Mouse (Mus musculus) right cerebral cortex, postnatal 36 days (tissue): ENCODE data around the gene Gm28374.
A peak's percentile ranks its signal among the peaks of the same experiment; 100 is the strongest.
"Not testable (repeated sequence)": the region's sequence is repeated elsewhere in the genome, so short reads cannot be mapped to it uniquely, and the experiment has no call there.

ENCODE experiments used
- DNase-seq, 2 experiments: peaks; one replicate each; pipeline ENCODE4 v3.0.0; 2022; ENCODE audit warnings: low spot score in 2 of 2, mixed read lengths in 1 of 2

Gm28374 gene

DNA sequence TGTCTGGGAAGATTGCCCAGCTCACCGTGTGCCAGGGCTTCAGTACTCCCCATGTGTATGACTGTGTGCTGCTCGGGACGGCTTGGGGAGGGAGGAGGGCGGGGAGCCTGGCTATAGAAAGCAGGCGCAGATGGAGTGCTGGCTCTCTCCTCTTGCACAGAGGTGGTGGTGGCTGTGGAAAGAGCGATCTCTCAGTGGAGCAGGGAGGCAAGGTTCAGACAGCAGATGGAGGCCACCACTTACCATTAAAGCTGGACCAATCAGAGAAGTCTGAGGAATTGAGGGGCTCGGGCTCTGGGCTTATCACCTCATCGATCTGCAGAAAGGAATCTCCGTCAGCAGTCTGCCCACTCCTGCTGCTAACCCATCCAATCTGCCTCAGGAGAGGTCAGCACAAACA lies at the start of gene Gm28374:
Gm28374 (minus strand) TSS at position 101 of the 400 bp plus-strand sequence.
- no peak for DNase-seq

DNA sequence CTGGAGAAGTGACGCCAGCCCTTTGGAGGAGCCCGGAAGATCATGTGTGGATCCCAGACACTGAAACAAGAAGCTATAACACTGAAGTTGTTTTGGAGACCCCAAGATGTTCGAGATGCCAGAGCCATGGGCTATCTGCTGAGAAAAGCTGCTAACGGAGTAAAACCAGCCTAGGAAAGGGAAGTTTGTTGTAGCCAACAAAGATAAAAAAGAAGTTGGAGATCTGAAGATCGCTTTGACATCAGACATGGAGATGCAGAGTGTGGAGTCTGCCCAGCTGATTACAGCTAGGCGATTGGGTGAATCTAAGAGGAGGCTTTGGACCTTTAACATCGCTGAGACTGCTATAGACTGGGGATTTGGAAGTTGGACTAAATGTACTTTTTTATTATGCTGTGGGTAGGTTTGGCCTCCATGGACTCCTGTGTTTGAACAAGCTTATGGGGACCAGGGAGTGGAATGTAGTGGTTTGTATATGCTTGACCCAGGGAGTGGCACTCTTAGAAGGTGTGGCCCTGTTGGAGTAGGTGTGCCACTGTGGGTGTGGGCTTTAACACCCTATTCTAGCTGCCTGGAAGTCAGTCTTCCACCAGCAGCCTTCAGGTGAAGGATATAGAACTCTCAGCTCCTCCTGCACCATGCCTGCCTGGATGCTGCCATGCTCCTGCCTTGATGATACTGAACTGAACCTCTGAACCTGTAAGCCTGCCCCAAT lies 48.5 kb upstream of the Gm28374 start:
- DNase-seq = not testable (repeated sequence)

DNA sequence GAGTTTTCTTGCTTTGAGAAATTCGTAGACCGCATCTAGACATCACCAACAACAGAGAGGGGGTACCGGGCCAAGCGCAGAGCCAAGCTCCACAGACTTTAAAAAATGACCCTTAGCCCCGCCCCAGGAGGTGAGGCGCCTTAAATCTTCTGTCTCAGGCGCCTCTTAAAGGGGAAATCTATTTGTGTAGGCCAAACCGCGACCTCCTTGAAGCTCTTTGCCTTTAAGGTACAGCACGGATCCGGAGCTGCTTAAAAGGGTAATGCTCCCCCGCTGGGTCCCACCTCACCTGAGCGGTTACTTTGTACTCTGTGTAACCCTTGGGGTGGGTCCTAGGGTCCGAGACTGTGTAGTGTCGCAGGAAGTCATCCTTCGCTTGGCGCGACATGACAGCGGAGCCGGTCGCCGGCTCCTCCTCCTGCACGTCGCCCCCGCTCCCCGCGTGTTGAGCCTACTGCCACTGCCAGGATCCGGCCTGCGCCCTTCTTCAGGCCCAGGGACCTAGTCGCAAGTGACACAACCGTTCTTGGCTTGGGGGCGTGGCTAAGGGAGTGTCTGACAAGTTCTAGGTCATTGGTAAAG lies 45.8 kb upstream of the Gm28374 start, which contains the start of gene Snx15:
Snx15 (minus strand) TSS at position 545 of the 582 bp plus-strand sequence.
- DNase-seq = peak; percentile 94 to 95

DNA sequence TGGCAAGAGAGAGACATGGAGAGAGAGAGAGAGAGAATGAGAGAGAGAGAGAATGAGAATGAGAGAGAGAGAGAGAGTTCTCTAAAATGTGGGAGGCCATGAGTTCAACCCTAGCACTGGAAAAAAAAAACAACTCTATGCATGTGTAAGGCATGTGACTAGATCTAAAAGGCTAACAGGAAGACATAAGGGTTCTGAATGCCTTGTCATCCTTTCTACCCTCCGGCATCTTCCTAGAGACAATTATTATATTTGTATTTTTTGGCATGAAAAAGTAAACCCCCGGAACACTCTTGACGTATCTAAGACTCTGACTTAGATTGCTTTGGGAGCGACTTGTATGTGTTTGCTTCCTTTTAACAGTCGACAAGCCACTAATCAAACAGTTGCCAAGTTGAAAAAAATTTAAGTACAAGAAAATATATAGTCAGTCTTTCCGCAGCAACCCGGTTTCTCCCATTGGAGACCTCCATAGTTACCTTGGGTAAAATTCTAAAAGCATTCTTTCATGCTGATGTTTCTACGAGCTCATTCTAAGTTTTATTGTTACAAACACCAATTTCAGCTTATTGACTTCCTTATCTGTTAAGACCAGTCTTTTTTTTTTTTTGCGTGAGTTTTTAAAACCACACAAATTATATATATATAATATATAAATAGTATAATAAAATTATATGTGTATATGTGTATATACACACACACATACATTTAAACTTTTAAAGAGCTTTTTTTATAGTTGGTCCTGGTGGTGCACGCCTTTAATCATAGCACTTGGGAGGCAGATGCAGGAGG lies 44.9 kb upstream of the Gm28374 start:
- DNase-seq = no peak

DNA sequence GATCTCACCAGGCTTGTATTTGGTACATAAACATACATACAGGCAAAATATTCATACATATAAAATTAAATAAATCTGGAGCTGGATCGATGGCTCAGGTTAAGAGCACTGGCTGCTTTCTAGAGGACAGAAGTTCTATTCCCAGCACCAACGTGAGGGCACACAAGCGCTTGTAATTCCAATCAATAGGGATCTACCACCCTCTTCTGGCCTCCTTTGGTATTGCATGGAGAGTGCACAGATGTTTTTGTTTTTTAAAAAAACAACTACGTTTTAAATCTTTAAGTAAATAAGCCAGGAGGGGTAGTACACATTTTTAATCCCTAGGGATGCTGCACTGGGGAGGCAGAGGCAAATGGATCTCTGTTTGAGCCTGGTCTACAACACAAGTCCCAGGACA lies 44.2 kb upstream of the Gm28374 start:
- no peak for DNase-seq

DNA sequence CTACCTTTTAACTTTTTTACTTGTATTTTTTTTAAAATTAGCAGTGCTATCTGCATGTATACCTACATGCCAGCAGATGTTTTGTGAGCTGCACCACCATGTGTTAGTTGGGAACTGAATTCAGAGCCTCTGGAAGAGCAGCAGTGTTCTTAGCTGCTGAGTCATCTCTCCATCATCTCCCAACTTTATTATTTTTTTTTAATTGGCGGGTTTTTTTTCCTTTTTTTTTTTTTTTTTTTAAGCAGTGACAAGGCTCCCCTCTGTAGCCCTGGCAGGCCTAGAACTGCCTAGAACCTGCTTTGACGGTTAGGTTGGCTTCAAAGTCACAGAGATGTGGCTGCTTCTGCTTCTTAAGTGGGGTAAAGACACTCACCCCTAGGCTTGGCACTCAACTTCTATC lies 42.8 kb upstream of the Gm28374 start:
- no peak for DNase-seq

DNA sequence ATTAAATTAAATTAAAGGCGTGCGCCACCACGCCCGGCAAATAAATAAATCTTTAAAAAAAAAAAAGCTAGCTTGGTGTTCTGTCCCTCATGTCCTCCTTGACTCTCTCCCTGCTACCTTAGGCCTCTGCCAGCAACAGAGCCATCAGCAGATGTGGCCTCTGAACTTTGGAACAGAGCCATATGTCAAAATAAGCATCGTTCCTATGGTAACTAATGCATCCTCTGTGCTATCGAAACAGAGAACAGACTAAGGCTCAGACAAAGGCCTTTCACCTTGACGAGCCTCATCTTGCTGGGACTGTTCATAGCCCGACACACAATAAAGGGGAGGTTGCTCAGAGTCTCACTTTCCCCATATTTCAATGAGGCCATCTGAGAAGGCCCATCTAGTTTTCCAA lies 41.3 kb upstream of the Gm28374 start:
- no peak for DNase-seq

DNA sequence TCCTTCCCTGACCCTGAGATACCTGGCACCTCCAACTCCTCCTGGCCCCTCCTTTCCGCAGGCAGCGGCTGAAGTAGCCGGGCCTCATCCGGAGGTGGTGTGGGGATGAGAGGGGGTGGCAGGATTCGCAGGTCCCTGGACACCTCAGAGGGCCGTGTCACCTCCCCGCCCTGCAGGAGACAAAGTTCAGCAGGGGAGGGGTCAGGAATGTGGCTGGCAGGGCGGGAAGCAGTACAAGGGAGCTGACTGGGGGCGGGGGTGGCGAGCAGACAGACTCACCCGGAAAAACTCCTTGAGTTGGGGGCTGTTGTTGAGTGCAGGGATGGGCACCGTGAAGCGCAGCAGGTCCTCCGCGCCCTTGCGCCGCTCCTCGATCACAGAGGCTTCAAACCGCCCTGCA lies 39.7 kb upstream of the Gm28374 start:
- no peak for DNase-seq

DNA sequence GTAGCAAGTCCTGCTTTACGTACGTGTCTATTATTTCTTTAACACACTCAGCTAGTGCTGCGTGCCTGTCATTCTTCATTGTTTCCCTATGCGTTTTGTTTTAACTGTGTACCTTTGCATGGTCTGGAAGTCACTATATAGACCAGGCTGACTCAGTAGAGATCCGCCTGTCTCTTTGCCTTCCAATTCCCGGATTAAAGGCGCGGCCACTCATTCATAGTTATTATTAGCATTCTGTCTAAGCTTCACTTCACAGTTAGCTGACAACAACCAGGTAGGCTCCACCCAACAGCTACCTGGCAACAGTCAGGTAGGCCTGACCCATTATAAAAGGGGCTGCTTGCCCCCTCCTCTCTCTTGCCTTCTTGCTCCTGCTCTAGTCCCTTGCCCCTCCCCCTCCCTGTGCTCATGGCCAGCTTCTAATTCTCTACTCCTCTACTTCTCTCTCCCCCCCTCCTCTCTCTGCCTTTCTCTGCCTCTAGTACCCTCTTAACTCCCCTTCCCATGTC lies 36.7 kb upstream of the Gm28374 start:
- no peak for DNase-seq

DNA sequence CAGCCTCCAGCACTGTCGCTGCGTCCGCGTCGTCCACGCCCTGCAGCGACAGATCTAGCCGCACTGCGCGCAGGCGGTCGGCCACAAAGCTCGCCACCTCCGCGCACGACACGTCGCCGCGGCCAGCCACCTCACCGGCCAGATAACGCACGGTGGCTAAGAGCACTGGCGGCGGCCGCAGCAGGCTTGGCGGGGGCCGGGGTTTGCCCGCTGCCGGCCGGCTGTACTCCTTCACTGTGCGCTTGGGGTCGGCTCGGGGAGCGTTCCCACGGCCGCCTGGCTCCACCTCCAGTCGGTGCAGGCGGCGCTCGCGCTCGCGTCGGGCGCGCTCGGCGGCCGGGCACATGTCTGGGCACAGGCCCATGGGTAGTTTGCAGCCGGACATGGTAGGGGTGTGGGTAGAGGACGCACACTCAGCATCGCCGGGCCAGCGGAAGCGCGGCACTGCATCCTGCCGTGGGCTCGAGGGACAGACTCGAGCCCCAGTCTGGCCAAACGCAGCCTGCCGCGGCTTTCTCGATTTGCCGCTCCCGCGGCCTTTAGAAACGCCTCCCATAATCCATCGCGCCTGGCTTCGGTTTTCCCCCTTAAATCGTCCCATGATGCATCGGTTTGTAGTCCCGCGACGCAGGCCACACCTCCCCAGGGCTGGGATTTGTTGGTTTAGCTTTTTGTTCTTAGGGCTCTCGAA lies 36.1 kb upstream of the Gm28374 start, which contains the start of gene Sac3d1:
Sac3d1 (minus strand) TSS at position 665 of the 691 bp plus-strand sequence.
- DNase-seq = peak; percentile 85 to 89

DNA sequence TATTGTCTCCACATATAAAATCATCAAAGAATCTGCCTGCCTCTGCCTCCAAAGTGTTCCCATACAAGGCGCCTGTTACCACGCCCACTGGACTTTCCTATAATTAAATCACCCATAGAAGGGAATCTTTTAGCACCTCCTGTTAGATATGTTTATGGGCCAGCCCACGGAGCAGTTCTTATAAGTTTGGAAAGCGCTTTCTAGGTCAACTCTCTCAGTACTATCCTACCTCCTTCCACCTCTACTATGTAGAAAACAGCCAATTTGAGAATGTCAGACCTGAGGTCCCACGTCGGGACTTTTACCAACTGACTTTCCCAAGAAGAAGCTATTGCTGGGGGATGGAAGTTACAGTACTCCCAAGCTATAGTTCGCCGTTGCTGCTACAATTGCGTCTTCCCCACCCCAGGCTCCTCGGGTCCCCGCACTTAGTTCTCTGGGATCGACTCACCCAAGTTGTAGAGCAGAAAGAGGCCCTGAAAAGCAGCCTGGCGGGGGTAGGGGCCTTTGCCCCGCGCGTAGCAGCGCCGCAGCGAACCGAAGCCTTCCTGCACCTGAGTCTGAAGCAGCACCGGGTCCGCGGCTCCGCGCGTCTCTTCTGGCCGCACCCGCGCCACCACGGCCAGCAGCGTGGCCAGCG lies 35.4 kb upstream of the Gm28374 start:
- no peak for DNase-seq

DNA sequence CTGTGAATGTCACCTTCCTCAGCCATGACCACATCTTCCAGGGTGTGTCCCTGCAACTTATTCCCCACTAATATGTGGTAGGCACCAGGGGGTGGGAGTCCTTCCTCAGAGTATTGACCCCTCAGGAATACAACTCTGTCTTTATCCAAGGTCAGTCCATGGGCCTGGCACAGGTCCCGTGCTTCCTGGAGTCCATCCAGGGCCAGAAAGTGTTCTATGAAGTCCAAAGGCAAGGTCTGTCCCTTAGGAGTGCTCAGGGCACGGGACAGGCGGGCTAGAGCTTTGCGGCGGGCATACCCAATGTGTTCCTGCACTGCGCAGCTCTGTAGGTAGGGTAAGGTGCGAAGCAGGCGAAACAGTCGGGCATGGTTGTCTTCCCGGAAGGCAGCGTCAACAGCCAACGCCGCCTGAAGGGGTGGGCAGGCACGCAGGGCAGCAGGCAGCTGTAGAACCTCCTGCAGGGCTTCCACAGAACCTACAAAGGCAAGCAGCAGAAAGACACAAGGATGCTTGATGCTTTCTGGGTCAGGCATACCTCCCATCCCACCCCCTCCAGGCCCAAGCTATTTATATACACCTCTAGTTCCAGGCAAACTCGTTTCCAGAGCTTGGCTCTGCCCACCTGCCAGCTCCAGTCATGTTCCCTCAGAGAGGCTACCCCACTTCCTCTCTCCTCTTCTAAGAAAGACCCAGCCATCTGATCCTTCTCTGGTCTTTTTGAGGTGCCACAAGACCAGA lies 34.2 kb upstream of the Gm28374 start:
- DNase-seq = no peak

DNA sequence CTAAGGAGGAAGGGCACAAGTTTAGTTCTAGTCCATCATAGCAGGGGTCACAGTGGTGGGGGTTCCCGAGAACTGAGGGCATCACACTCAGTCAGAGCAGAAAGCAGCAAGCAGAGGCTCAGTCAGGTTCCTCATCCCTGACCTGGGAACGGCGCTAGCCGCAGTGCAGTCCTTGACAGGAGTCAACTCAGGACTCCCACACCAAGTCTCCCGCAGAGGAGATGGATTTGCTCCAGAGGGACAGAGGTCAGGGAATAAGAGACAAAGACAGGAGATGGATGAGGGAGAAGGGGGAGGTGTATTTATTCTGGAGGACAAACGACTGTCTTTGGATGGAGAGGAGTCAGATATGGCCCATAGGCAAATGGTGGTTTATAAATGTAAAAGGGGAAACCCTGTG lies 31.1 kb upstream of the Gm28374 start:
- no peak for DNase-seq

DNA sequence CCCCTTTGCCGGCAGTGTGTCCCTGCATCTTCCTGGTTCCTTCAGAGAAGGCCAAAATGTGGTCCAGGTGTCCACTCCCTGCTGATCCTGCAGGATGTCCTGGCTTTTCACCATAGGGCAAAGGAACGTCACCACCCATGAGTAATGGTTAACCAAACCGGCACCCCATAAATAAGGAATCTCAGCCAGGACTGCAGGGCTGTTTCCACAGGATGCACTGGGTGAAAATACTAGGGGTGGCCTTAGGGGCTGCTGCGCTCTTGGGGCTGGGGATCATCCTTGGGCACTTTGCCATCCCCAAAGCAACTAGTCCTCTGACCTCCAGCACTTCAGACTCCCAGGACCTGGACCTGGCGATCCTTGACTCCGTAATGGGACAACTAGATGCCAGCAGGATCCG lies 23.5 kb upstream of the Gm28374 start, which contains the start of gene Naaladl1:
Naaladl1 (plus strand) TSS at position 197 of the 400 bp plus-strand sequence.
- no peak for DNase-seq

DNA sequence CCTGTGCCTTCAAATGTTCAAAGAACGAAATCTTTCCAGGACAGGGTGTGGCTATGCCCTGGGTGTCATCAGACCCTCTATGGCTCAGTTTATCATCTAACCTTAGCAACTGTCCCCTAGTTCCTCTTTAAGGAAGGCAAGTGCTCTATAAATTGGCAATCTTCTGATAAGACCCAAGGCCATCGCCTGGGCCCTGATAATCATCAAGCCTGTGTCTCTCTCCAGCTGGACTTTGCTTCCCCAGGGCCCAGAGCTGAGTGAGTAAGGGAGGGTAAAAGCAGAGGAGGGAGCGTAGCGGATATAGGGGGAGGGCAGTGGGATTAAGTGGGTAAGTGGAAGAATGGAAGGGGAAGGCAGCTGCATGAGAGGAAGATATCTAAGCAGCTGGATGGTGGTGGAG lies 22.4 kb upstream of the Gm28374 start:
- DNase-seq = no peak

DNA sequence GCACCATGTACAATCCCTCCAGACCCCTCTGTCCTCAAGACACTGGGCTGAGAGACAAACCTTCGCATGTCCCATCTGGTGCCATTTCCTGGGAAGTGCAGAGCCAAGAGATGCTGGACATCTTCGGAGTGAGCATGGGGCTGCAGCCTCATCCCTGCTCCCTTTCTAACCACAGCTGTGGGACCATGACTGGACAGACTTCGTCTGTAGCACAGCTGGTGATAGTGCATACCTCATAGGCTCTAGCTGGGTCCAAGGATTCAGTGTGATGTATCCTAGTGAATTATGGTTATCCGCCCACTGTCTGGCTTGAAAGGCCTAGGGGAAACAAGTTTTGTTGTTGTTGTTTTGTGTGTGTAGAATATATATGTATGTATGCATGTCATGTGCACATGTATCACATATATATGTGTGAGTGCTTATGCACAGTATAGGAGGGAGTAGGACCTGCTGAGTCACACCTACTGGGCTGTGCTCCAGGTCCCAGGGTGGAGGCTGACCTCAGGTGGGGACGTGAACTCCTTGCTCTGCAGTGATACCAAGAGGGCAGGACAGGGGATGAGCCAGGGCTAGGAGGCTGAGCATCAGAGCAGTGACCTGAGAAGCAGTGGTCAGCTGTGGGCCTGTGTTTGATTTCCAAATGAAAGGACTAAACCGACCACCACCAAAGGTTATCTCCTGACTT lies 20.3 kb upstream of the Gm28374 start:
- no peak for DNase-seq

DNA sequence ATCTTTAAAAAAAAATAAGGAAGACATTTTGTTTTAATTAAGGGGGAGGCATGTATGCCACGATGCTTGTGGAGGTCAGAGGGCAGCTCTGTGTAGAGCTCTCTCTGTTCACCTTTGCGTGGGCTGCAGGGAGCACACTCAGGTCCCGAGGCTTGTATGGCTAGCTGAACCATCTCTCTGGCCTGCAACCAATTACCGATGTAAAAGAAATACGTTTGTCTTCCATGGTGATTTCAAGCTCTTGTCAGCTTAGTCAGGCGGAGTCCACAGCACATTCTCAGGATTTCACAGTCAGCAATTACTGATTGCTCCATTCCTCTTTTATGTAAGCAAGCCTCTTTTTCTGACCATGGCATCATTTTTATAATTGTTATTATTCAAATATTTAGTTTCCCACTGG lies 19.1 kb upstream of the Gm28374 start:
- no peak for DNase-seq

DNA sequence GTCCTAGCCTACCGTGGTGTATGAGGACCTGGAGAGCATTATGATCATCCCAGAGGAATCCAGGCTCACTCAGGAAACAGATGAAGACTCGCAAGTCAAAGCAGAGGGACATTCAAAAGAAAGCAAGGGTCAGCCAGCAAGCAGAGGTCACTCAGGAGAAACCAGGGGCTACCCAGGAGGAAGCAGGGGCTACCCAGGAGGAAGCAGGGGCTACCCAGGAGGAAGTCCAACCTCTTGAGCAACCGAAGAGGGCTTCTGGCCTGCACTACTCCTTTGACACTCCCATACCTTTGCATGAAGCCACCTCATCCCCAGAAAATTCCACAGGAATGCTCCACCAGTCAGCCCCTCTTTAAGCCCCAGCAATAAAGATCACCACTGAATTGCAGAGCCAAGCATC lies 15.8 kb upstream of the Gm28374 start:
- DNase-seq = no peak

DNA sequence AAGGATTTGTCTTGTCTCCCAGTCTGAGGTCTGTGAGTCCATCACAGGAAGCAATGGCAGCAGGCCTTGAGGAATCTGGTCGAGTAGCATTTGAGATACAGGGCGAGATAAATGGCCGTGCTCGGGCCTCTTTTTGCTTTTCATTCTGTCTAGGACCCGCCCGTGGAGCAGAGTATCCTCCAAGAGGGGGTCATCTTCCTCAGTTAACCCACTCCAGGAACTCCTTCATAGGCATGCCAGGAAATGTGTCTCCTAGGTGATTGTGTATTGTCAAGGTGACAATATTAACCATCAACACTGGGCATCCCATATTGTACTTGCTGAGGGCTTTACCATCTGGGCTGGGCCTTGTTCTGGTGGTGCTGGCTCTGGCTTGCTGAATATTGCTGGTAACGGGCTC lies 12.1 kb upstream of the Gm28374 start, which contains the start of gene AC131692.1:
AC131692.1 (plus strand) TSS at position 301 of the 400 bp plus-strand sequence.
- DNase-seq = no peak

DNA sequence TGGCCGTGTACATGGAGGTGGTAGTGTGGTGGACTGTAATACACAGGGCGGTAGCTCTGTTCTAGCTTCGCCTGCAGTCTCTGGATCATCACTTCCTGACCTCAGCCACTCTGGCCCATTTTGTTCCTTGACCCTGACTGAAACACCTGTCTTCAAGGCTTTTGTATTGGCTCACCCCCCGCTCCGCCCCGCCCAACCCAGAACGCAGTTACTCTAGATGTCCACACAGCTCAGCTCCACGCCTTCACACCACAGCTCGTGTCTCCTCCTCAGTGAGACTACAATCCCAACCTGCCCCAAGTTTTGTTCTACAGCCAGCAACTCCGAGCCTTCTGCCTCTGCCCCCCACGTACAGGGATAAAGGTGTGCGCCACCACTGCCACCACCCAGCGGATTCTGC lies 6.8 kb upstream of the Gm28374 start:
- no peak for DNase-seq
